Mouse (Mus musculus) MEL (cell line): ENCODE data around the gene Adgrg1.

ENCODE experiments used
- CHD1 ChIP-seq: IDR thresholded peaks from 2 replicates; pipeline ENCODE4 v1.6.1; 2012; ENCODE audit warnings: low read depth, mild to moderate bottlenecking, inconsistent platforms, low read length, improper control_type of control experiment
- CTCF ChIP-seq, 3 experiments: IDR thresholded peaks in 2 of 3; conservative IDR thresholded peaks in 1 of 3; 2 replicates each; pipeline ENCODE4 v1.5.1; 2011 to 2012; ENCODE audit warnings: low read length in 3 of 3, low read depth in 2 of 3, mild to moderate bottlenecking in 2 of 3, improper control_type of control experiment in 1 of 3, inconsistent platforms in 1 of 3, mixed read lengths in 1 of 3, moderate library complexity in 1 of 3; ENCODE audit not compliant: control insufficient read depth in 1 of 3, insufficient read depth in 1 of 3, poor library complexity in 1 of 3, severe bottlenecking in 1 of 3
- EP300 ChIP-seq, 2 experiments: IDR thresholded peaks; 2 replicates each; pipeline ENCODE4 v1.6.1; 2011; ENCODE audit warnings: improper control_type of control experiment in 2 of 2, low read length in 2 of 2, low read depth in 1 of 2, mild to moderate bottlenecking in 1 of 2
- ETS1 ChIP-seq: IDR thresholded peaks from 2 replicates; pipeline ENCODE4 v1.6.1; 2012; ENCODE audit warnings: low read depth, mild to moderate bottlenecking, inconsistent platforms, low read length, improper control_type of control experiment, moderate library complexity
- MAFK ChIP-seq: IDR thresholded peaks from 2 replicates; pipeline ENCODE4 v1.6.1; 2011; ENCODE audit warnings: low read depth, mild to moderate bottlenecking, low read length, improper control_type of control experiment, borderline replicate concordance
- MAX ChIP-seq: IDR thresholded peaks from 2 replicates; pipeline ENCODE4 v1.6.1; 2011; ENCODE audit warnings: low read length, improper control_type of control experiment
- POLR2A ChIP-seq, 2 experiments: IDR thresholded peaks; 2 replicates each; pipeline ENCODE4 v1.6.1; 2011 to 2012; ENCODE audit warnings: low read length in 2 of 2, mild to moderate bottlenecking in 2 of 2, control low read depth in 1 of 2, improper control_type of control experiment in 1 of 2, low read depth in 1 of 2, moderate library complexity in 1 of 2; ENCODE audit not compliant: control insufficient read depth in 1 of 2, insufficient read depth in 1 of 2, poor library complexity in 1 of 2
- POLR2AphosphoS2 ChIP-seq: IDR thresholded peaks from 2 replicates; pipeline ENCODE4 v1.6.1; 2011; ENCODE audit warnings: low read length, improper control_type of control experiment
- RAD21 ChIP-seq: IDR thresholded peaks from 2 replicates; pipeline ENCODE4 v1.6.1; 2011; ENCODE audit warnings: mild to moderate bottlenecking, low read depth, low read length, improper control_type of control experiment
- USF1 ChIP-seq: IDR thresholded peaks from 2 replicates; pipeline ENCODE4 v1.6.1; 2014; ENCODE audit warnings: low read depth, mild to moderate bottlenecking, inconsistent platforms, low read length, improper control_type of control experiment, moderate library complexity
- ZNF384 ChIP-seq: IDR thresholded peaks from 2 replicates; pipeline ENCODE4 v1.6.1; 2012; ENCODE audit warnings: low read depth, mild to moderate bottlenecking, inconsistent platforms, low read length, improper control_type of control experiment

- no peak for TF ChIP-seq EP300 (IDR thresholded peaks at IDR 0.05; ENCODE audit: low read depth in 1 of 2, low read length in 2 of 2)
- TF ChIP-seq POLR2AphosphoS2: no peak
- no peak for TF ChIP-seq ZNF384
- TF ChIP-seq POLR2A (IDR thresholded peaks at IDR 0.05; ENCODE audit: control insufficient read depth in 1 of 2, insufficient read depth in 1 of 2, low read depth in 1 of 2, low read length in 2 of 2, poor library complexity in 1 of 2): no peak
- no peak for TF ChIP-seq CTCF (IDR thresholded peaks at IDR 0.05 in 2 of 3, conservative IDR thresholded peaks at IDR 0.05 in 1 of 3; ENCODE audit: control insufficient read depth in 1 of 3, insufficient read depth in 1 of 3, low read depth in 2 of 3, low read length in 3 of 3, poor library complexity in 1 of 3, severe bottlenecking in 1 of 3)
- TF ChIP-seq MAX: no peak
- TF ChIP-seq ETS1: no peak
- no peak for TF ChIP-seq CHD1
- no peak for TF ChIP-seq RAD21
- TF ChIP-seq USF1: no peak
- no peak for TF ChIP-seq MAFK
Observed at GRCm38 (mm10) chr8:94974467-94975165, at the start of gene Adgrg1.
